Mouse (Mus musculus): Measurements from ENCODE around the gene Slain1.

GRCm38 (mm10) chr14:103718393-103718792 is 68.4 kb downstream of the Slain1 start:
- TF ChIP-seq CTCF (IDR thresholded peaks at IDR 0.05; ENCODE audit: borderline replicate concordance, extremely low read depth, insufficient read depth, insufficient read length) (no peak), POLR2A (IDR thresholded peaks at IDR 0.05; ENCODE audit: borderline replicate concordance, extremely low read depth, insufficient read depth, insufficient read length, poor library complexity, severe bottlenecking) (no peak)

Measured in brain, embryonic 14.5 days (tissue).